Mouse (Mus musculus): ENCODE results near the gene Tbx20.

GRCm38 (mm10) chr9:24775567-24775966 lies 1.5 kb upstream of the Tbx20 start:
- TF ChIP-seq CTCF (IDR thresholded peaks at IDR 0.05; ENCODE audit: low read depth) (no peak), EP300 (IDR thresholded peaks at IDR 0.05; ENCODE audit: low read depth) (no peak)

Data from liver, postnatal 0 days (tissue).